Mouse (Mus musculus) ES-E14 (cell line): ENCODE data around the gene Eef1akmt4.

ENCODE experiments used
- HCFC1 ChIP-seq: IDR thresholded peaks from 2 replicates; pipeline ENCODE4 v1.6.1; 2012; ENCODE audit warnings: low read length, inconsistent platforms, borderline replicate concordance; ENCODE audit not compliant: insufficient read depth
- MAFK ChIP-seq: IDR thresholded peaks from 2 replicates; pipeline ENCODE4 v1.6.1; 2014; ENCODE audit warnings: mild to moderate bottlenecking, low read depth, low read length, inconsistent platforms; ENCODE audit not compliant: insufficient read depth
- ZC3H11A ChIP-seq: IDR thresholded peaks from 2 replicates; pipeline ENCODE4 v1.6.1; 2012; ENCODE audit warnings: low read depth, mild to moderate bottlenecking, inconsistent platforms, low read length, borderline replicate concordance
- ZNF384 ChIP-seq: IDR thresholded peaks from 2 replicates; pipeline ENCODE4 v1.6.1; 2012; ENCODE audit warnings: low read depth, low read length, inconsistent platforms

DNA sequence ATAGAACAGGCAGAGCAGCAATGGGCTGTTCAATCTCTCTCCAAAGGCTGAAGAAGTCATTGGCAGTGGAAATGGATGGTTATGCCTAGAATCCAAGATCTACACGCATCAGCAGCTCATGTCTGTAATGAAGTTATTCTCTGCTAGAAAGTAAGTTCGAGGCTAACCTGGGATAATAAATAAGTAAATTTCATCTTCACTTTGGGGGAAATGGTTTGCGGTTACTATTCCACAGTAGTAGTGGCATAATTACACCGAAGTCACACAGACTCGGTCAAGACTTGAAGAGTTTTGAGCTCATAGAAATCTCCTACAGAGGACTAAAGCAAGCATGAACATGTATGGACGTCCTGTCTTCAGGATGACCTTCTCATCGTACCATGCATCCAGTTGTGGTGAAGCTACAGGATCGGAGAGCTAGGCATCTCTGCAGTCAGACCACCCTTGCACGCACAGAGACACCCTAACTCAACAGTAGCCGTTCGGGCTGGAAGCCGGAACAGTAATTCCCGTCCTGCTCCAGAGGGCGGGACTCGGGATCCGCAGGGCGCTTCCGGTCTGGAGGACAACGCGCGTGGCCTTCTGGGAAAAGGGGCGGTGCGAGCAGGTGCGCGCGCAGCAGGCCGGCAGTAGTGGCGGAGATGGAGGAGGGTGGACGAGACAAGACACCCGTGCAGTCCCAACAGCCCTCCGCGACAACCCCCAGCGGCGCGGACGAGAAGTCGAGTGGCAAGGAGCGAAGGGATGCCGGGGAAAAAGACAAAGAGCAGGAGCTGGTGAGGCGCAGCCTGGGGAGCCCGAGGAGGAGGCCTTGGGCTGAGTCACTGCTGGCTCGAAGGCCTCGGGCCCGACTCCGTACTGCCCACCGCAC lies 39.9 kb downstream of the Eef1akmt4 start, which contains the start of gene Psmd2:
- TF ChIP-seq ZC3H11A: no peak
- TF ChIP-seq HCFC1: peak; percentile 83
- no peak for TF ChIP-seq ZNF384
- TF ChIP-seq MAFK: no peak
